Comparison of ENCODE assay signal across 15 mouse cellular contexts in the genomic region with DNA sequence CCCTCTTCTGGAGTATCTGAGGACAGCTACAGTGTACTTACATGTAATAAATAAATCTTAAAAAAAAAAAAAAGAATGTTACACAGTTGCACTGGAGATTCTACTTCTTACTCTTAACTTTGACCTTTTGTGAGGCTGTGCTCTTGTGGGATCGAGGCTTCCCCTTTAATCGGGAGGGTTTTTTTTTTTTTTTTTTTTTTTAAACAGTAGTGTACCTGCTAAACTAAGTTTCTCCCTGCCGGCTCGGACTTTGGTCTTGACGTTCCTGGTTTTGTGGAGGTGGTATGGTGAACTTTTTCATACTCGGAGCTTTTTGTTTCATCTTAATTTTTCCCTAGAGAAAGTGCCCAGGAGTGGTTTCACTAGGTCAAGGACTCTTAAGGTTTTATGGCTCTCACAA. TPM values are rescaled to one million over a fixed set of nuclear protein-coding genes. Genes with fewer than 3 reads are reported as not detected.
DNase-seq lines count a peak whose midpoint lies in the region; ATAC-seq and TF ChIP-seq lines count a peak whose summit lies in the region.
"Had no signal": no experiment of that assay in that cellular context is flagged by ENCODE, and none has a peak within 500 bp of the region (broad histone marks: within the 10 kb centered on the region; RNA-seq: fewer than 3 reads in every experiment).

No protein-coding gene starts in this region.

- H3K9ac ChIP-seq in intestine, embryonic 15.5 days, result no peak overlapping the region
- no peak overlapping the region for H3K9ac ChIP-seq in intestine, embryonic 16.5 days (ENCODE audit: low read depth, low read length)
- H3K9ac ChIP-seq in lung, postnatal 0 days (replicated peaks; ENCODE audit: low read depth), result no peak overlapping the region
- no peak overlapping the region for H3K9ac ChIP-seq in intestine, postnatal 0 days (ENCODE audit: low read depth, low read length)
- 0 out of 2 replicates have a peak overlapping the region, but pooled peaks have one; percentile 8 for H3K9ac ChIP-seq in stomach, postnatal 0 days (ENCODE audit: low read length)
- H3K9ac ChIP-seq: forebrain, embryonic 13.5 days; limb, embryonic 12.5 days had no signal

- H3K9me3 ChIP-seq in intestine, embryonic 15.5 days, result no peaks in the 10 kb centered on the region; the same call in 1 of the 2 replicates
- H3K9me3 ChIP-seq in intestine, embryonic 16.5 days (ENCODE audit: control insufficient read depth, low read length), result no peaks in the 10 kb centered on the region
- no peaks in the 10 kb centered on the region for H3K9me3 ChIP-seq in lung, postnatal 0 days (ENCODE audit: low read length)
- no peaks in the 10 kb centered on the region for H3K9me3 ChIP-seq in intestine, postnatal 0 days (ENCODE audit: control insufficient read depth)
- no peaks in the 10 kb centered on the region for H3K9me3 ChIP-seq in stomach, postnatal 0 days (ENCODE audit: control insufficient read depth, low read length)
- H3K9me3 ChIP-seq: forebrain, embryonic 13.5 days; limb, embryonic 12.5 days had no signal

- no peak overlapping the region for H3K27ac ChIP-seq in intestine, embryonic 15.5 days
- H3K27ac ChIP-seq in intestine, embryonic 16.5 days (ENCODE audit: low read length), result no peak overlapping the region
- 0 out of 2 replicates have a peak overlapping the region, but pooled peaks have one; percentile 96 for H3K27ac ChIP-seq in lung, postnatal 0 days (ENCODE audit: low read length)
- H3K27ac ChIP-seq in intestine, postnatal 0 days (ENCODE audit: low read depth, low read length), result no peak overlapping the region
- H3K27ac ChIP-seq in stomach, postnatal 0 days (replicated peaks), result no peak overlapping the region
- H3K27ac ChIP-seq: forebrain, embryonic 13.5 days; limb, embryonic 12.5 days had no signal

- DNase-seq in lung, postnatal 0 days (ENCODE audit: low spot score), result no peak
- DNase-seq in lung, postnatal 25 days (ENCODE audit: low spot score), result no peak
- DNase-seq in stomach, postnatal 0 days (ENCODE audit: low spot score), result no peak
- DNase-seq in B cell, adult 2 months, result no peak
- DNase-seq: adrenal gland, postnatal 25 days; cerebellum, adult 9-10 months; heart, postnatal 36 days; right cerebral cortex, adult 18-20 months had no signal

- peaks cover 27% of the 10 kb centered on the region for H3K4me1 ChIP-seq in intestine, embryonic 15.5 days (replicated peaks)
- H3K4me1 ChIP-seq in intestine, embryonic 16.5 days (ENCODE audit: control insufficient read depth, insufficient read depth, low read length), result peaks cover 38% of the 10 kb centered on the region
- peaks cover 17% of the 10 kb centered on the region; the same call in 1 of the 2 replicates for H3K4me1 ChIP-seq in lung, postnatal 0 days (ENCODE audit: insufficient read depth, low read depth, low read length)
- H3K4me1 ChIP-seq in intestine, postnatal 0 days (replicated peaks; ENCODE audit: control insufficient read depth, insufficient read depth, low read length), result 0 out of 2 replicates have a peak, but pooled peaks cover 7% of the 10 kb centered on the region
- H3K4me1 ChIP-seq in stomach, postnatal 0 days (replicated peaks; ENCODE audit: control insufficient read depth, insufficient read depth), result 0 out of 2 replicates have a peak, but pooled peaks cover 5% of the 10 kb centered on the region

- H3K4me3 ChIP-seq in intestine, embryonic 15.5 days (replicated peaks), result no peak overlapping the region
- H3K4me3 ChIP-seq in intestine, embryonic 16.5 days (ENCODE audit: low read length), result no peak overlapping the region
- H3K4me3 ChIP-seq in lung, postnatal 0 days (ENCODE audit: low read depth, low read length), result no peak overlapping the region
- H3K4me3 ChIP-seq in intestine, postnatal 0 days (ENCODE audit: low read depth, low read length), result no peak overlapping the region
- no peak overlapping the region for H3K4me3 ChIP-seq in stomach, postnatal 0 days (ENCODE audit: low read depth, low read length)
- H3K4me3 ChIP-seq: forebrain, embryonic 13.5 days; limb, embryonic 12.5 days had no signal

- H3K36me3 ChIP-seq in intestine, embryonic 15.5 days, result 0 out of 2 replicates have a peak, but pooled peaks cover 3% of the 10 kb centered on the region
- no peaks in the 10 kb centered on the region for H3K36me3 ChIP-seq in intestine, embryonic 16.5 days (ENCODE audit: control insufficient read depth, insufficient read depth, low read length)
- H3K36me3 ChIP-seq in lung, postnatal 0 days (ENCODE audit: insufficient read depth, low read length), result no peaks in the 10 kb centered on the region
- no peaks in the 10 kb centered on the region; the same call in 1 of the 2 replicates for H3K36me3 ChIP-seq in intestine, postnatal 0 days (ENCODE audit: control insufficient read depth, insufficient read depth)
- H3K36me3 ChIP-seq in stomach, postnatal 0 days (ENCODE audit: control insufficient read depth, insufficient read depth, low read length), result peaks cover 2% of the 10 kb centered on the region; the same call in 1 of the 2 replicates

- ATAC-seq in intestine, embryonic 15.5 days, result no peak
- ATAC-seq in intestine, embryonic 16.5 days, result no peak
- no peak for ATAC-seq in lung, postnatal 0 days
- ATAC-seq in intestine, postnatal 0 days, result no peak
- ATAC-seq in stomach, postnatal 0 days (ENCODE audit: low FRiP score, low TSS enrichment), result no peak
- ATAC-seq: activated CD4-positive, CD25-positive, alpha-beta regulatory T cell, adult 4 months; CD4-positive, CD25-positive, alpha-beta regulatory T cell, adult 4 months; forebrain, embryonic 13.5 days had no signal

- no peak for TF ChIP-seq EP300 in lung, postnatal 0 days (IDR thresholded peaks at IDR 0.05)
- no peak for TF ChIP-seq EP300 in stomach, postnatal 0 days (optimal IDR thresholded peaks at IDR 0.05)

- 0 out of 2 replicates have a peak overlapping the region, but pooled peaks have one; percentile 70 for H3K4me2 ChIP-seq in intestine, embryonic 15.5 days (replicated peaks)
- H3K4me2 ChIP-seq in intestine, embryonic 16.5 days (ENCODE audit: low read depth, low read length), result no peak overlapping the region
- H3K4me2 ChIP-seq in lung, postnatal 0 days (replicated peaks; ENCODE audit: low read depth, low read length), result no peak overlapping the region
- H3K4me2 ChIP-seq in intestine, postnatal 0 days (replicated peaks; ENCODE audit: low read depth), result peak overlapping the region; percentile 17; the same call in 1 of the 2 replicates
- H3K4me2 ChIP-seq in stomach, postnatal 0 days (replicated peaks; ENCODE audit: low read depth), result no peak overlapping the region; the same call in 1 of the 2 replicates

- no peak for TF ChIP-seq CTCF in lung, postnatal 0 days (IDR thresholded peaks at IDR 0.05)
- no peak; the same call in 1 of the 2 replicates for TF ChIP-seq CTCF in intestine, postnatal 0 days (IDR thresholded peaks at IDR 0.05; ENCODE audit: low read depth)
- TF ChIP-seq CTCF in stomach, postnatal 0 days (IDR thresholded peaks at IDR 0.05; ENCODE audit: low read depth), result peak; percentile 24; the same call in 1 of the 2 replicates

- H3K27me3 ChIP-seq in intestine, embryonic 15.5 days (replicated peaks), result no peaks in the 10 kb centered on the region
- H3K27me3 ChIP-seq in intestine, embryonic 16.5 days (replicated peaks; ENCODE audit: control insufficient read depth, insufficient read depth, low read length), result no peaks in the 10 kb centered on the region
- no peaks in the 10 kb centered on the region for H3K27me3 ChIP-seq in lung, postnatal 0 days (replicated peaks; ENCODE audit: insufficient read depth, low read length)
- H3K27me3 ChIP-seq in intestine, postnatal 0 days (replicated peaks; ENCODE audit: control insufficient read depth, insufficient read depth, low read length), result no peaks in the 10 kb centered on the region
- H3K27me3 ChIP-seq in stomach, postnatal 0 days (ENCODE audit: control insufficient read depth, insufficient read depth, low read length), result no peaks in the 10 kb centered on the region
- H3K27me3 ChIP-seq: forebrain, embryonic 13.5 days; limb, embryonic 12.5 days had no signal

- WGBS in intestine, embryonic 15.5 days, result 66% methylated on average over 6 of the region's 6 CpGs
- WGBS in intestine, embryonic 16.5 days, result 58% methylated on average over 6 of the region's 6 CpGs
- 56% methylated on average over 6 of the region's 6 CpGs for WGBS in lung, postnatal 0 days
- 32% methylated on average over 6 of the region's 6 CpGs for WGBS in intestine, postnatal 0 days
- WGBS in stomach, postnatal 0 days, result 54% methylated on average over 6 of the region's 6 CpGs

RNA-seq across cellular contexts. Expression of a gene that starts 3.8 kb away (rescaled TPM):
- 56.7 and 59.0 TPM in 2 replicates for polyA plus RNA-seq in intestine, embryonic 15.5 days (2015; fragmentation: Nextera tagmentation; extraction: Ambion mirVana)
- 27.9 and 30.7 TPM in 2 replicates for polyA plus RNA-seq in intestine, embryonic 16.5 days (2015; fragmentation: Nextera tagmentation; extraction: Ambion mirVana)
- 40.6 and 45.3 TPM in 2 replicates for polyA plus RNA-seq in lung, postnatal 0 days (2015; fragmentation: Nextera tagmentation; extraction: Ambion mirVana)
- polyA plus RNA-seq in intestine, postnatal 0 days (2015; fragmentation: Nextera tagmentation; extraction: Ambion mirVana), result 54.3 and 62.6 TPM in 2 replicates
- 30.5 and 35.6 TPM in 2 replicates for polyA plus RNA-seq in stomach, postnatal 0 days (2015; fragmentation: Nextera tagmentation; extraction: Ambion mirVana)

RNA-seq across cellular contexts. Expression of a gene that starts 54.6 kb away (rescaled TPM):
- 31.7 and 34.0 TPM in 2 replicates for polyA plus RNA-seq in intestine, embryonic 15.5 days (2015; fragmentation: Nextera tagmentation; extraction: Ambion mirVana)
- 26.4 and 30.4 TPM in 2 replicates for polyA plus RNA-seq in intestine, embryonic 16.5 days (2015; fragmentation: Nextera tagmentation; extraction: Ambion mirVana)
- 32.2 and 37.6 TPM in 2 replicates for polyA plus RNA-seq in lung, postnatal 0 days (2015; fragmentation: Nextera tagmentation; extraction: Ambion mirVana)
- 30.6 and 30.7 TPM in 2 replicates for polyA plus RNA-seq in intestine, postnatal 0 days (2015; fragmentation: Nextera tagmentation; extraction: Ambion mirVana)
- 32.2 and 32.5 TPM in 2 replicates for polyA plus RNA-seq in stomach, postnatal 0 days (2015; fragmentation: Nextera tagmentation; extraction: Ambion mirVana)

RNA-seq across cellular contexts. Expression of a gene that starts 54.6 kb away (rescaled TPM):
- 4.6 and 6.9 TPM in 2 replicates for polyA plus RNA-seq in intestine, embryonic 15.5 days (2015; fragmentation: Nextera tagmentation; extraction: Ambion mirVana)
- polyA plus RNA-seq in intestine, embryonic 16.5 days (2015; fragmentation: Nextera tagmentation; extraction: Ambion mirVana), result 7.8 and 9.7 TPM in 2 replicates
- polyA plus RNA-seq in lung, postnatal 0 days (2015; fragmentation: Nextera tagmentation; extraction: Ambion mirVana), result 3.7 and 4.5 TPM in 2 replicates
- polyA plus RNA-seq in intestine, postnatal 0 days (2015; fragmentation: Nextera tagmentation; extraction: Ambion mirVana), result 5.3 and 5.6 TPM in 2 replicates
- 3.0 and 4.0 TPM in 2 replicates for polyA plus RNA-seq in stomach, postnatal 0 days (2015; fragmentation: Nextera tagmentation; extraction: Ambion mirVana)

Comparison
In these comparisons a context has a peak if more than half of its experiments do, and no peak if none do; other contexts are left out.
1. H3K4me2 ChIP-seq: peak in intestine, embryonic 15.5 days (single experiment) and intestine, postnatal 0 days (single experiment); none in intestine, embryonic 16.5 days (single experiment), lung, postnatal 0 days (single experiment) and stomach, postnatal 0 days (single experiment).